Mouse (Mus musculus) hindbrain, postnatal 0 days (tissue): Measurements from ENCODE around the gene Rfx4. TPM values are rescaled to one million over a fixed set of nuclear protein-coding genes. Genes with fewer than 3 reads are reported as not detected.

Source experiments
- ATAC-seq: fragments of 200-750 bp; cut with Nextera tagmentation; 2 replicates; pipeline ENCODE4 v1.8.0; 2017; ENCODE audit warnings: mild to moderate bottlenecking, moderate TSS enrichment, moderate library complexity
- DNase-seq: peaks from one replicate; pipeline ENCODE4 v3.0.0-alpha.2; 2015; ENCODE audit warnings: low spot score
- H3K27ac ChIP-seq: fragments of 300-500 bp; sonication (generic); 2 replicates; pipeline ENCODE4 v1.5.1; 2014; ENCODE audit warnings: mild to moderate bottlenecking
- H3K27me3 ChIP-seq: fragments of 300-500 bp; sonication (generic); 2 replicates; pipeline ENCODE4 v1.6.1; 2014; ENCODE audit warnings: low read length, mixed read lengths; ENCODE audit not compliant: insufficient read depth
- H3K36me3 ChIP-seq: fragments of 300-500 bp; sonication (generic); 2 replicates; pipeline ENCODE4 v1.6.1; 2014; ENCODE audit warnings: low read length, mixed read lengths; ENCODE audit not compliant: insufficient read depth
- H3K4me1 ChIP-seq: fragments of 300-500 bp; sonication (generic); 2 replicates; pipeline ENCODE4 v1.6.1; 2014; ENCODE audit warnings: antibody characterized with exemption, low read length, mixed read lengths; ENCODE audit not compliant: insufficient read depth
- H3K4me2 ChIP-seq: fragments of 300-500 bp; sonication (generic); 2 replicates; pipeline ENCODE4 v1.6.1; 2014; ENCODE audit warnings: low read depth, mild to moderate bottlenecking, low read length, moderate library complexity, mixed read lengths
- H3K4me3 ChIP-seq: fragments of 300-500 bp; sonication (generic); 2 replicates; pipeline ENCODE4 v1.5.1; 2014; ENCODE audit warnings: low read length
- H3K9ac ChIP-seq: fragments of 300-500 bp; sonication (generic); replicated peaks from 2 replicates; pipeline ENCODE4 v1.6.1; 2014; ENCODE audit warnings: mild to moderate bottlenecking, low read length, moderate library complexity, mixed read lengths
- H3K9me3 ChIP-seq: fragments of 300-500 bp; sonication (generic); 2 replicates; pipeline ENCODE4 v1.6.1; 2016; ENCODE audit warnings: low read length, mixed read lengths
- CTCF ChIP-seq: IDR thresholded peaks from 2 replicates; pipeline ENCODE4 v1.5.1; 2016; ENCODE audit warnings: antibody characterized with exemption, control low read depth, low read depth
- WGBS: fragments of 180-500 bp; shearing (Covaris S2); extraction: QIAGEN DNeasy Blood & Tissue Kit; methylation state at CpG from one replicate; pipeline ENCODE4 v1.1.7; 2014; 5-methylcytosine and 5-hydroxymethylcytosine counted together
- polyA plus RNA-seq: library from polyadenylated mRNA; unstranded; fragments of >200 nt; fragmentation: Nextera tagmentation; extraction: Ambion mirVana; gene quantifications from 2 replicates; pipeline ENCODE4 v1.2.1, GENCODE M21; 2015
- total RNA-seq: library from RNA; depleted of rRNA; stranded (reverse); fragments of >200 nt; gene quantifications from 2 replicates; pipeline ENCODE4 v1.2.3, GENCODE M21; 2014

Rfx4 gene
- total and polyA plus RNA-seq, 2 experiments from 2014 or later = 16.1 to 16.7 TPM

DNA sequence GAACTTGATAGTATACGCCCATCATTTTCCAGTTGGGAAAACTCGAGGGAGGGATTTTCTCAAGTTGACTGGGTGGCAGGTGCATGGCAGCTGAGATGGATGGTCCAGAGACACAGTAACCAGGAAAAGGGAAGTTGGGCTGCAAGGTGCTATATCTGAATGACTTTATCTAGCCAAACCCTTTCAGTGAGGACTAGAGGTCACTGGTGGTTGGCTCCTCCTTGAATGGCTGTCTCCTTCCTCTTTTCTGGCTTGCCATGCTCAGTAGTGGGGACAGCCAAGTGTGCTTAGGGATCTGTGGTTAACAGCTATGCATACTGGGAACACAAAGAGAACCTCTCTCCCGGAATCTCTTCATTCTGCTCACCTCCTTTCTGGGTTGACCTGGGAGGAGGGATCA lies 64.4 kb downstream of the Rfx4 start:
- H3K9me3 ChIP-seq = no peaks in the 10 kb centered on the region
- H3K27ac ChIP-seq = no peak overlapping the region

DNA sequence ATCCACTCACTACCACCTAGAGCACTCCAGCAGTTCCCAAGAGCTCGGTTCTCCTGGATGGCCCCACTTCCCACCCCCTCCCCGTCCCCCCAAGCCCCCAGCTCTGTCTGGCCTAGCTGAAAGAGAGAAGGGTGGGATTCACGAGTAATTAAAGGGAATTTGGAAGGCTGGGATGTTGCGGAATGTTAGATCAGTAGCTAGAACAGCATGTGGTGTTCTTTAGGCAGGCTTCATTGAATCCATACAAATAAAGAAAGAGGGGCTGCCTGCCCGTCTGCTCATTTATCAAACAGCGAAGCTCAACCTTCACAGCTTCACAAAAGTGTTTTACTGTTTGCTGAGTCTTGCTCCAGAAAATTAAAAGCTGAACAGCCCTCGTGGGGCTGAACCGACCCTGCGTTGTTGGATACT lies 66.9 kb downstream of the Rfx4 start:
- TF ChIP-seq CTCF = no peak
- ATAC-seq (peak; percentile 66), DNase-seq (peak; percentile 60)
- Histone ChIP-seq H3K9me3 (no peaks in the 10 kb centered on the region), H3K4me1 (peaks cover 6% of the 10 kb centered on the region), H3K9ac (no peak overlapping the region), H3K27me3 (no peaks in the 10 kb centered on the region), H3K4me3 (no peak overlapping the region), H3K27ac (0 out of 2 replicates have a peak overlapping the region, but pooled peaks have one; percentile 37), H3K4me2 (0 out of 2 replicates have a peak overlapping the region, but pooled peaks have one; percentile 13), H3K36me3 (no peaks in the 10 kb centered on the region)
- 11% methylated on average over 9 of the region's 9 CpGs for WGBS

More for the DNA sequence above, 64.4 kb downstream of the Rfx4 start:
- Histone ChIP-seq H3K4me3 (no peak overlapping the region), H3K4me1 (no peaks in the 10 kb centered on the region; the same call in 1 of the 2 replicates), H3K36me3 (no peaks in the 10 kb centered on the region), H3K4me2 (no peak overlapping the region), H3K9ac (no peak overlapping the region), H3K27me3 (no peaks in the 10 kb centered on the region)
- DNase-seq = no peak
- TF ChIP-seq CTCF = no peak
- no peak for ATAC-seq
- WGBS = 54% methylated on average over 3 of the region's 3 CpGs

DNA sequence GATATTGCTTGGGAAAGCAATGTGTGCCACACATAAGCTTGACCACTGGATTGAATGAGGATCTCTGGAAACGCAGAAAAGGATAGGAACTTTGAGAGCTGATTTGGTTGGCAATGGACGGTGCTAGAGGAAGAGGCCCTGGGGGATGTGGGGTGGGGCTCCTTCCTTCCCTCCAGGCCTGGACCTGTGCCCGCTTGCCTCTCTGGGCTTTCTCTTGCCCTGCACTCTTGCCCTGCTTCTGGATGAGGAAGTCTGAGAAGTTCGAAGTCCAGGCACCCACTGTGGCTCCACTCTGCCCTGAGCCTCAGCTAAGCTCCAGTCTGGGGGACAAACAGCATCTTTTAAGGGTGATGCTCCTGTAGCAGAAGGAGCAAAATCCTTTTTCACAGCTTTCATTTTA lies 67.8 kb downstream of the Rfx4 start:
- peaks cover 6% of the 10 kb centered on the region for H3K4me1 ChIP-seq
- no peak for TF ChIP-seq CTCF
- no peak overlapping the region for H3K9ac ChIP-seq
- 27% methylated on average over 4 of the region's 4 CpGs for WGBS
- H3K36me3 ChIP-seq = no peaks in the 10 kb centered on the region
- H3K9me3 ChIP-seq = no peaks in the 10 kb centered on the region
- no peak overlapping the region for H3K4me2 ChIP-seq
- DNase-seq (no peak), ATAC-seq (no peak)
- H3K4me3 ChIP-seq = no peak overlapping the region
- no peaks in the 10 kb centered on the region for H3K27me3 ChIP-seq
- peak overlapping the region; percentile 37; the same call in 1 of the 2 replicates for H3K27ac ChIP-seq

- DNase-seq (no peak), ATAC-seq (no peak)
- WGBS = 86% methylated on average over 8 of the region's 8 CpGs
- Histone ChIP-seq H3K27me3 (no peaks in the 10 kb centered on the region), H3K27ac (no peak overlapping the region), H3K4me3 (no peak overlapping the region), H3K4me1 (peaks cover 6% of the 10 kb centered on the region; the same call in 1 of the 2 replicates), H3K9me3 (no peaks in the 10 kb centered on the region), H3K36me3 (no peaks in the 10 kb centered on the region), H3K9ac (no peak overlapping the region), H3K4me2 (no peak overlapping the region)
- no peak for TF ChIP-seq CTCF
These were observed 73.1 kb downstream of the Rfx4 start for GRCm38 (mm10) chr10:84829009-84829408.

- no peak for ATAC-seq
- no peaks in the 10 kb centered on the region for H3K27me3 ChIP-seq
- 73% methylated on average over 6 of the region's 6 CpGs for WGBS
These were observed 79.7 kb downstream of the Rfx4 start for GRCm38 (mm10) chr10:84835596-84835995.

GRCm38 (mm10) chr10:84836104-84836503 lies 80.2 kb downstream of the Rfx4 start:
- no peak overlapping the region for H3K4me2 ChIP-seq
- no peaks in the 10 kb centered on the region for H3K4me1 ChIP-seq
- H3K4me3 ChIP-seq = no peak overlapping the region
- 31% methylated on average over 3 of the region's 4 CpGs for WGBS
- no peak overlapping the region for H3K27ac ChIP-seq
- no peaks in the 10 kb centered on the region for H3K36me3 ChIP-seq
- 0 out of 2 replicates have a peak, but pooled peaks have one; percentile 15 for ATAC-seq
- peak; percentile 73 for TF ChIP-seq CTCF
- peak; percentile 76 for DNase-seq
- H3K27me3 ChIP-seq = no peaks in the 10 kb centered on the region
- no peaks in the 10 kb centered on the region for H3K9me3 ChIP-seq
- H3K9ac ChIP-seq = no peak overlapping the region

More at GRCm38 (mm10) chr10:84835596-84835995, 79.7 kb downstream of the Rfx4 start:
- H3K36me3 ChIP-seq = no peaks in the 10 kb centered on the region
- no peak overlapping the region for H3K4me3 ChIP-seq
- H3K9me3 ChIP-seq = no peaks in the 10 kb centered on the region
- H3K4me1 ChIP-seq = no peaks in the 10 kb centered on the region
- no peak overlapping the region for H3K9ac ChIP-seq
- no peak overlapping the region for H3K27ac ChIP-seq
- no peak for DNase-seq
- H3K4me2 ChIP-seq = no peak overlapping the region
- no peak for TF ChIP-seq CTCF

GRCm38 (mm10) chr10:84837355-84837754 lies 81.5 kb downstream of the Rfx4 start:
- no peak for DNase-seq
- no peak for ATAC-seq
- TF ChIP-seq CTCF = no peak
- H3K36me3 ChIP-seq = no peaks in the 10 kb centered on the region
- no peaks in the 10 kb centered on the region for H3K27me3 ChIP-seq
- no peaks in the 10 kb centered on the region for H3K9me3 ChIP-seq
- no peak overlapping the region for H3K4me2 ChIP-seq
- no peak overlapping the region for H3K4me3 ChIP-seq
- no peak overlapping the region for H3K27ac ChIP-seq
- H3K4me1 ChIP-seq = no peaks in the 10 kb centered on the region
- 89% methylated on average over 2 of the region's 2 CpGs for WGBS
- no peak overlapping the region for H3K9ac ChIP-seq
